Mouse (Mus musculus) E14TG2a.4 (cell line): ENCODE data around the gene Prph.
A peak's percentile ranks its signal among the peaks of the same experiment; 100 is the strongest.

Experiments used
- CTCF ChIP-seq: conservative IDR thresholded peaks from 2 replicates; pipeline ENCODE4 v1.5.1; 2014; ENCODE audit warnings: low read length
- NANOG ChIP-seq: IDR thresholded peaks from 2 replicates; pipeline ENCODE4 v1.6.1; 2014; ENCODE audit warnings: borderline replicate concordance, low read length, mixed read lengths

DNA sequence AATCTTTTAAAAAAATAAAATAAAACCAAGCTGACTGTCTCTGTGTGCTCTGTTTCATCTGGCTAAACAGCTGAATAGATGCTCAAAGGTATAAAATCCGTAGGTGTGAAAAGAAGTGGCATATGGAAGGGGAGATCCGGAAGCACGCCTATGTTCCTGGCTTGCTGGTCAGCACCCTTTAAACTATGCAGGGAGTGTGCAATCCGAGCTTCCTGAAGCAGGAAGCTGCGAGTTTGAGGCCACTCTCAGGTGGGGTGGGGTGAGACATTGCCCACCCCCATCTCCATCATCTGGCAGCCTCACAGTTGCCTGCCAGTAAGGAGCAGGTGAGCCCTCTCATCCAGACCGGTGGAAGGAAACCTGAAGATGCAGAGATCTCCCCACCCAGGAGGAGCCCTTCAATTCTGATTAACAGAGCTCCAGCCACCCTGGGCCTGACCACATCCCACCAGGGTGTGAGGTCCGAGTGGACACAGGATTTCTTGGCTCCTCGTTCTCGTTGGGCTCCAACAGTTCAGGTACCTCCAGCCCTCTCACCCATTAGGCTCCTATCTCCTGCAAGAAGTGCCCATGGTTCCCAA, 19.1 kb downstream of the Prph start, which contains the start of gene Troap:
- TF ChIP-seq CTCF (0 out of 2 replicates have a peak, but pooled peaks have one; percentile 5), NANOG (no peak)
